Mouse (Mus musculus) CH12.LX (cell line): ENCODE results near the gene Pttg1ip. TPM values are rescaled to one million over a fixed set of nuclear protein-coding genes. Genes with fewer than 3 reads are reported as not detected.

Experiments
- DNase-seq: peaks from one replicate; pipeline ENCODE4 v3.0.0-alpha.2; 2013; ENCODE audit errors: extremely low read depth
- H3K27ac ChIP-seq: 2 replicates; pipeline ENCODE4 v1.5.1; 2012; ENCODE audit warnings: low read depth, mild to moderate bottlenecking, control low read depth, moderate library complexity; ENCODE audit not compliant: insufficient read depth
- H3K27me3 ChIP-seq: replicated peaks from 2 replicates; pipeline ENCODE3; 2012; ENCODE audit warnings: inconsistent platforms
- H3K36me3 ChIP-seq, 2 experiments: replicated peaks in 1 of 2; 2 replicates each; pipeline versions ENCODE3 to v1.6.1; 2012; ENCODE audit warnings: inconsistent platforms in 1 of 2, low read length in 1 of 2, mild to moderate bottlenecking in 1 of 2, mixed read lengths in 1 of 2, moderate library complexity in 1 of 2; ENCODE audit not compliant: control insufficient read depth in 1 of 2, insufficient read depth in 1 of 2
- H3K4me1 ChIP-seq, 2 experiments: 2 replicates each; pipeline ENCODE4 v1.6.1; 2012; ENCODE audit warnings: inconsistent platforms in 1 of 2, moderate library complexity in 1 of 2; ENCODE audit not compliant: insufficient read depth in 2 of 2, control insufficient read depth in 1 of 2
- H3K4me2 ChIP-seq: 2 replicates; pipeline ENCODE4 v1.6.1; 2012; ENCODE audit warnings: low read depth, mild to moderate bottlenecking, control low read depth; ENCODE audit not compliant: poor library complexity, insufficient read depth, severe bottlenecking
- H3K4me3 ChIP-seq, 3 experiments: fragments of 150-350 bp in 1 of 3; sonication (generic) in 1 of 3; replicated peaks in 1 of 3; 2 replicates each; pipeline versions ENCODE3 to v1.5.1; 2011 to 2012; ENCODE audit warnings: low read depth in 2 of 3, low read length in 2 of 3, mild to moderate bottlenecking in 2 of 3, moderate library complexity in 2 of 3, control low read depth in 1 of 3, improper control_type of control experiment in 1 of 3, inconsistent platforms in 1 of 3, mixed read lengths in 1 of 3; ENCODE audit not compliant: poor library complexity in 1 of 3
- H3K79me2 ChIP-seq: replicated peaks from 2 replicates; pipeline ENCODE4 v1.6.1; 2012; ENCODE audit warnings: mild to moderate bottlenecking, moderate library complexity; ENCODE audit not compliant: control insufficient read depth, poor library complexity, insufficient read depth, severe bottlenecking; ENCODE audit errors: extremely low read depth
- H3K9ac ChIP-seq: 2 replicates; pipeline ENCODE4 v1.6.1; 2012; ENCODE audit warnings: low read depth, mild to moderate bottlenecking, control low read depth, moderate library complexity; ENCODE audit not compliant: insufficient read depth
- H3K9me3 ChIP-seq: replicated peaks from 2 replicates; pipeline ENCODE3; 2012; ENCODE audit warnings: low read length, inconsistent platforms, mixed read lengths
- JUND ChIP-seq: conservative IDR thresholded peaks from 2 replicates; pipeline ENCODE4 v1.6.1; 2011; ENCODE audit warnings: low read depth, low read length, improper control_type of control experiment
- POLR2A ChIP-seq: IDR thresholded peaks from 2 replicates; pipeline ENCODE4 v1.6.1; 2011; ENCODE audit warnings: low read depth, mild to moderate bottlenecking, improper control_type of control experiment, low read length
- ZC3H11A ChIP-seq: IDR thresholded peaks from 2 replicates; pipeline ENCODE4 v1.6.1; 2012; ENCODE audit warnings: low read depth, mild to moderate bottlenecking, inconsistent platforms, low read length, improper control_type of control experiment
- ZMIZ1 ChIP-seq: IDR thresholded peaks from 2 replicates; pipeline ENCODE4 v1.6.1; 2012; ENCODE audit warnings: low read depth, mild to moderate bottlenecking, inconsistent platforms, low read length, improper control_type of control experiment
- dilution Hi-C: fragments of 300-500 bp; cut with MboI; formaldehyde crosslinking; loops from 2 replicates; pipeline ENCODE4 v1.14.3; 2020; ENCODE audit warnings: low sequenced_read_pairs; ENCODE audit not compliant: extremely low pct_unique_long_range_greater_than_20kb, extremely low pct_ligation_motif_present
- in situ Hi-C: fragments of 300-500 bp; cut with MboI; formaldehyde crosslinking; loops from 3 replicates; pipeline ENCODE4 v1.14.3; 2019; ENCODE audit warnings: low sequenced_read_pairs, low pct_ligation_motif_present, low pct_unique_long_range_greater_than_20kb, mixed read lengths
- polyA plus RNA-seq: library from polyadenylated mRNA; unstranded; fragments of >175 nt; gene quantifications from 2 replicates; pipeline ENCODE4 v1.2.1, GENCODE M21; 2012; ENCODE audit warnings: low read depth; ENCODE audit not compliant: insufficient read length
- total RNA-seq, 2 experiments: library from RNA; depleted of rRNA; stranded (reverse); fragments of 300-350 nt in 1 of 2; fragments of >200 nt in 1 of 2; gene quantifications; 2 replicates each; pipeline ENCODE4 v1.2.3; 2012 to 2014

The Pttg1ip gene
- total and polyA plus RNA-seq, 3 experiments: 18.9 to 25.3 (median 20.7) TPM

DNA sequence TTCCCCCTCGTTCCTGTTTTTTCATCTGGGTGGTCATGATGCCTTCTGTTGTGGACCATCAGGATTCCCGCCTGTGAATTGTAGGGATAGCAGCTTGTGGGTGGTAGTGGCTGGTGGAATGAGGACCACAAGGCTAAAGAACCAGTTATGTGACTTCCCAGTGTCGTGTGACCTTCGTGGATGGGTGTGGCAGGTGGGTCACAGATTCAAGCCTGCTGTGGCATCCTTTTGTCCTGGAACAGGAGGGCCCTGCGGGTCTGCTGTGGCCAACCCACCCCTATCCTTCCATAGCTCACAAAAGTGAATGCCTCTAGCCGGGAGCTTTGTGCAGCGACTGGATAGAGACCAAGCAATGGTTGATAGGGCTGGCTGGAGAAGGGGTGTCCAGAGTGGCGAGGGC is 66.4 kb downstream of the Pttg1ip start:
- no peak overlapping the region for H3K27ac ChIP-seq
- TF ChIP-seq ZC3H11A (no peak), ZMIZ1 (no peak), JUND (no peak), POLR2A (no peak)
- no peak overlapping the region for H3K4me3 ChIP-seq
- H3K9ac ChIP-seq: no peak overlapping the region
- no peak overlapping the region for H3K4me2 ChIP-seq
- no peaks in the 10 kb centered on the region; a peak in 1 of 4 replicates for H3K4me1 ChIP-seq
- H3K9me3 ChIP-seq: no peaks in the 10 kb centered on the region
- H3K27me3 ChIP-seq: no peaks in the 10 kb centered on the region
- dilution Hi-C loops (no loop called here), in situ Hi-C loops (loop anchor here (25.0 kb wide), 1 partner anchor 239 kb away; no protein-coding TSS in a partner anchor)
- H3K79me2 ChIP-seq: no peaks in the 10 kb centered on the region
- H3K36me3 ChIP-seq: peaks cover 38 to 49% of the 10 kb centered on the region in 2 experiments
- DNase-seq: no peak

Other genes with a start within 250 kb of the Pttg1ip start
Only the 20 nearest of the 26 such genes appear.
- gene Adarb1, start 163.4 kb upstream of the Pttg1ip start, total RNA-seq (2012; rRNA removed): 1.7 and 2.3 TPM in 2 replicates
- gene Adarb1, start 163.4 kb upstream of the Pttg1ip start, total RNA-seq (2014; rRNA removed): 2.0 and 3.5 TPM in 2 replicates
- gene Adarb1, start 163.4 kb upstream of the Pttg1ip start, polyA plus RNA-seq: 2.4 and 2.9 TPM in 2 replicates
- gene Fam207a, start 65.9 kb upstream of the Pttg1ip start, total RNA-seq (2012; rRNA removed): 46.1 and 56.1 TPM in 2 replicates
- gene Fam207a, start 65.9 kb upstream of the Pttg1ip start, total RNA-seq (2014; rRNA removed): 42.4 and 43.1 TPM in 2 replicates
- gene Fam207a, start 65.9 kb upstream of the Pttg1ip start, polyA plus RNA-seq: 65.4 and 88.6 TPM in 2 replicates
- gene Itgb2, start 51.5 kb upstream of the Pttg1ip start, total RNA-seq (2012; rRNA removed): 32.2 and 32.6 TPM in 2 replicates
- 40.2 and 40.3 TPM in 2 replicates for gene Itgb2, start 51.5 kb upstream of the Pttg1ip start, total RNA-seq (2014; rRNA removed)
- gene Itgb2, start 51.5 kb upstream of the Pttg1ip start, polyA plus RNA-seq: 52.2 and 54.1 TPM in 2 replicates
- 54.4 and 57.2 TPM in 2 replicates for gene Sumo3, start 24.4 kb downstream of the Pttg1ip start, total RNA-seq (2012; rRNA removed)
- 81.2 TPM in 2 replicates for gene Sumo3, start 24.4 kb downstream of the Pttg1ip start, total RNA-seq (2014; rRNA removed)
- gene Sumo3, start 24.4 kb downstream of the Pttg1ip start, polyA plus RNA-seq: 87.9 and 130 TPM in 2 replicates
- 0.55 TPM in 1 of 2 replicates, not detected in the other for gene Gm49325, start 24.5 kb downstream of the Pttg1ip start, total RNA-seq (2012; rRNA removed)
- 1.1 TPM in 1 of 2 replicates, not detected in the other for gene Gm49325, start 24.5 kb downstream of the Pttg1ip start, total RNA-seq (2014; rRNA removed)
- gene Gm49325, start 24.5 kb downstream of the Pttg1ip start, polyA plus RNA-seq: 26.9 and 54.0 TPM in 2 replicates
- gene Ube2g2, start 40.6 kb downstream of the Pttg1ip start, total RNA-seq (2012; rRNA removed): 28.7 and 41.2 TPM in 2 replicates
- 32.6 and 40.8 TPM in 2 replicates for gene Ube2g2, start 40.6 kb downstream of the Pttg1ip start, total RNA-seq (2014; rRNA removed)
- 59.4 and 72.2 TPM in 2 replicates for gene Ube2g2, start 40.6 kb downstream of the Pttg1ip start, polyA plus RNA-seq
- gene Tspear, start 104.8 kb downstream of the Pttg1ip start, total RNA-seq (2012; rRNA removed): 0.17 and 0.42 TPM in 2 replicates
- gene Tspear, start 104.8 kb downstream of the Pttg1ip start, total RNA-seq (2014; rRNA removed): 0.09 TPM in 1 of 2 replicates, not detected in the other
- 0.11 TPM in 1 of 2 replicates, not detected in the other for gene Tspear, start 104.8 kb downstream of the Pttg1ip start, polyA plus RNA-seq
- gene Gm19402, start 109.0 kb downstream of the Pttg1ip start, total RNA-seq (2012; rRNA removed): not detected in 2 replicates
- not detected in 2 replicates for gene Gm19402, start 109.0 kb downstream of the Pttg1ip start, total RNA-seq (2014; rRNA removed)
- gene Gm19402, start 109.0 kb downstream of the Pttg1ip start, polyA plus RNA-seq: not detected in 2 replicates
- gene Gm9508, start 115.5 kb downstream of the Pttg1ip start, total RNA-seq (2012; rRNA removed): not detected in 2 replicates
- not detected in 2 replicates for gene Gm9508, start 115.5 kb downstream of the Pttg1ip start, total RNA-seq (2014; rRNA removed)
- gene Gm9508, start 115.5 kb downstream of the Pttg1ip start, polyA plus RNA-seq: not detected in 2 replicates
- gene Gm10272, start 124.9 kb downstream of the Pttg1ip start, total RNA-seq (2012; rRNA removed): not detected in 2 replicates
- gene Gm10272, start 124.9 kb downstream of the Pttg1ip start, total RNA-seq (2014; rRNA removed): not detected in 2 replicates
- gene Gm10272, start 124.9 kb downstream of the Pttg1ip start, polyA plus RNA-seq: not detected in 2 replicates
- not detected in 2 replicates for gene Gm10024, start 129.7 kb downstream of the Pttg1ip start, total RNA-seq (2012; rRNA removed)
- gene Gm10024, start 129.7 kb downstream of the Pttg1ip start, total RNA-seq (2014; rRNA removed): not detected in 2 replicates
- gene Gm10024, start 129.7 kb downstream of the Pttg1ip start, polyA plus RNA-seq: not detected in 2 replicates
- not detected in 2 replicates for gene Gm10142, start 134.1 kb downstream of the Pttg1ip start, total RNA-seq (2012; rRNA removed)
- gene Gm10142, start 134.1 kb downstream of the Pttg1ip start, total RNA-seq (2014; rRNA removed): not detected in 2 replicates
- not detected in 2 replicates for gene Gm10142, start 134.1 kb downstream of the Pttg1ip start, polyA plus RNA-seq
- not detected in 2 replicates for gene Krtap12-1, start 138.9 kb downstream of the Pttg1ip start, total RNA-seq (2012; rRNA removed)
- gene Krtap12-1, start 138.9 kb downstream of the Pttg1ip start, total RNA-seq (2014; rRNA removed): not detected in 2 replicates
- not detected in 2 replicates for gene Krtap12-1, start 138.9 kb downstream of the Pttg1ip start, polyA plus RNA-seq
- not detected in 2 replicates for gene Gm10100, start 144.8 kb downstream of the Pttg1ip start, total RNA-seq (2012; rRNA removed)
- not detected in 2 replicates for gene Gm10100, start 144.8 kb downstream of the Pttg1ip start, total RNA-seq (2014; rRNA removed)
- gene Gm10100, start 144.8 kb downstream of the Pttg1ip start, polyA plus RNA-seq: not detected in 2 replicates
- not detected in 2 replicates for gene Gm18596, start 160.9 kb downstream of the Pttg1ip start, total RNA-seq (2012; rRNA removed)
- gene Gm18596, start 160.9 kb downstream of the Pttg1ip start, total RNA-seq (2014; rRNA removed): not detected in 2 replicates
- not detected in 2 replicates for gene Gm18596, start 160.9 kb downstream of the Pttg1ip start, polyA plus RNA-seq
- not detected in 2 replicates for gene Gm9736, start 169.6 kb downstream of the Pttg1ip start, total RNA-seq (2012; rRNA removed)
- gene Gm9736, start 169.6 kb downstream of the Pttg1ip start, total RNA-seq (2014; rRNA removed): not detected in 2 replicates
- gene Gm9736, start 169.6 kb downstream of the Pttg1ip start, polyA plus RNA-seq: not detected in 2 replicates
- gene Gm3233, start 178.0 kb downstream of the Pttg1ip start, total RNA-seq (2012; rRNA removed): not detected in 2 replicates
- gene Gm3233, start 178.0 kb downstream of the Pttg1ip start, total RNA-seq (2014; rRNA removed): not detected in 2 replicates
- not detected in 2 replicates for gene Gm3233, start 178.0 kb downstream of the Pttg1ip start, polyA plus RNA-seq
- not detected in 2 replicates for gene Gm3238, start 189.6 kb downstream of the Pttg1ip start, total RNA-seq (2012; rRNA removed)
- gene Gm3238, start 189.6 kb downstream of the Pttg1ip start, total RNA-seq (2014; rRNA removed): not detected in 2 replicates
- not detected in 2 replicates for gene Gm3238, start 189.6 kb downstream of the Pttg1ip start, polyA plus RNA-seq
- gene Gm7138, start 195.2 kb downstream of the Pttg1ip start, total RNA-seq (2012; rRNA removed): not detected in 2 replicates
- gene Gm7138, start 195.2 kb downstream of the Pttg1ip start, total RNA-seq (2014; rRNA removed): not detected in 2 replicates
- gene Gm7138, start 195.2 kb downstream of the Pttg1ip start, polyA plus RNA-seq: not detected in 2 replicates
- not detected in 2 replicates for gene Gm3250, start 200.8 kb downstream of the Pttg1ip start, total RNA-seq (2012; rRNA removed)
- not detected in 2 replicates for gene Gm3250, start 200.8 kb downstream of the Pttg1ip start, total RNA-seq (2014; rRNA removed)
- gene Gm3250, start 200.8 kb downstream of the Pttg1ip start, polyA plus RNA-seq: not detected in 2 replicates